Comparison of ENCODE assay signal across 24 mouse cellular contexts in the genomic region with DNA sequence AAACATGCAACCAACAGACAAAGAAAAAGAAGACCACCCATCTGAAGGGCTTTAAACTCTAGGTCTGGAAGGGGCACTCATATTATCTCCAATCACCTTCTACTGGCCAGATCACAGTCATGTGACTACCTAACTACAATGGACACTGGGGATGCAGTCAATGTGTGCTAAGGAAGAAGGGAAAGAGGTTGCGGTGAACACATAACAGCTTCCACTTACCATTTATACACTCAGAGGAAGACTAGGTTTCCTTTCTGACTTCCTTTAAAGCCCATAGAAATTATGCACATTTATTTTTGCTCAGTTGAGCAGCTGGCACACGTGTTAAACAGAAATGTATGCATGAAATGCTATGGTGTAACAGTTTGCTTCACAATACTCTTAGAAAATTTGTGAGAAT. TPM values are rescaled to one million over a fixed set of nuclear protein-coding genes. Genes with fewer than 3 reads are reported as not detected.
"Had no signal": no experiment of that assay in that cellular context is flagged by ENCODE, and none has a peak within 500 bp of the region (broad histone marks: within the 10 kb centered on the region; RNA-seq: fewer than 3 reads in every experiment).

No protein-coding gene starts in this region.

- H3K4me1 ChIP-seq: liver, embryonic 13.5 days had no signal

- ATAC-seq: hindbrain, postnatal 0 days; intestine, embryonic 16.5 days had no signal

- H3K4me3 ChIP-seq: heart, adult 2 months; heart, embryonic 13.5 days; heart, embryonic 15.5 days; hindbrain, embryonic 13.5 days; hindbrain, embryonic 15.5 days; layer of hippocampus, adult 2 months; left cerebral cortex, adult 2 months; limb, embryonic 10.5 days; limb, embryonic 12.5 days; liver, embryonic 13.5 days had no signal

- H3K27ac ChIP-seq: heart, adult 2 months; heart, embryonic 13.5 days; heart, embryonic 15.5 days; hindbrain, embryonic 13.5 days; hindbrain, embryonic 15.5 days; hindbrain, postnatal 0 days; layer of hippocampus, adult 2 months; left cerebral cortex, adult 2 months; limb, embryonic 10.5 days; limb, embryonic 12.5 days; liver, embryonic 13.5 days had no signal

- H3K9ac ChIP-seq: heart, embryonic 13.5 days; heart, embryonic 15.5 days; hindbrain, embryonic 13.5 days; hindbrain, embryonic 15.5 days; limb, embryonic 12.5 days; liver, embryonic 13.5 days had no signal

- DNase-seq: gastrocnemius, postnatal 14 days; heart, adult 11 months; heart, adult 2 months; heart, postnatal 14 days; heart, postnatal 36 days; kidney, adult 11 months; kidney, adult 8-10 months; kidney, postnatal 10 days; kidney, postnatal 25 days; kidney, postnatal 4 days; liver; liver, embryonic 13.5 days had no signal

- H3K36me3 ChIP-seq: heart, embryonic 13.5 days; heart, embryonic 15.5 days; hindbrain, embryonic 13.5 days; hindbrain, embryonic 15.5 days; limb, embryonic 10.5 days; limb, embryonic 12.5 days; liver, embryonic 13.5 days had no signal

- H3K4me2 ChIP-seq: heart, embryonic 11.5 days; heart, embryonic 13.5 days; heart, embryonic 15.5 days; hindbrain, embryonic 13.5 days; hindbrain, embryonic 15.5 days; limb, embryonic 12.5 days; liver, embryonic 11.5 days; liver, embryonic 13.5 days had no signal

- H3K9me3 ChIP-seq: heart, embryonic 13.5 days; heart, embryonic 15.5 days; hindbrain, embryonic 13.5 days; hindbrain, embryonic 15.5 days; limb, embryonic 10.5 days; limb, embryonic 12.5 days; liver, embryonic 13.5 days had no signal

RNA-seq across cellular contexts. Expression of gene Ism1, which starts 5.6 kb away (rescaled TPM):
- polyA plus RNA-seq: liver, embryonic 13.5 days had no signal
